Mouse (Mus musculus) mesoderm, embryonic 11.5 days (tissue): ENCODE measurements at regions not wholly inside any gene's neighbourhood (a gene's known extent, or its start where the extent isn't known, plus 50 kb on each side); places are given as distances from the start of the nearest gene placed in this dataset.
A peak's percentile ranks its signal among the peaks of the same experiment; 100 is the strongest.

Source experiments
- DNase-seq: peaks from one replicate; pipeline ENCODE4 v3.0.0-alpha.2; 2012; ENCODE audit warnings: low read depth, low spot score

GRCm38 (mm10) chr5:125843259-125843658, 311.7 kb downstream of the Tmem132b start:
- DNase-seq: no peak

DNA sequence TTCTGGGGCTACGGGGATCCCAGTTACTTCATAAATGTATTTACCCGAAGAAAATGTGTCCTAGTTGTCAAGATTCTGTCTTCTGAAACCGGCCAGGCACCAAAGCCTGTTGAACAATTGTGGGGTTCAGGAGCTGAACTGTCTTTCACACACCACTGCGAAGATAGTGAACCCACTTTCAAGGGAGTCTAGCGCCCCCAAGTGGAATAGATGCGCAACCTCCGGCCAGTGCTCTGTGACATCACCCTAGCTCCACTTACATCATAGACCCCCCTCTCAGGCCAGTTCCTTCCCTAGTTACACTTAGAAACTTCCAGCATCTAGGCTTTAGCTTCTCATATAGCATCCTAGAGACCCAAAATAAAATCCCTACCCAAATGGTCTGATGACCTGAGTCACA, 318.1 kb downstream of the Tmem132b start:
- DNase-seq: no peak

GRCm38 (mm10) chr5:125876296-125876695, 344.7 kb downstream of the Tmem132b start:
- DNase-seq: no peak

GRCm38 (mm10) chr5:125888840-125889239, 357.3 kb downstream of the Tmem132b start:
- DNase-seq: no peak

- no peak for DNase-seq
These were observed 362.3 kb downstream of the Tmem132b start for GRCm38 (mm10) chr5:125893864-125894263.

GRCm38 (mm10) chr5:125902038-125902437, 370.5 kb downstream of the Tmem132b start:
- no peak for DNase-seq

DNA sequence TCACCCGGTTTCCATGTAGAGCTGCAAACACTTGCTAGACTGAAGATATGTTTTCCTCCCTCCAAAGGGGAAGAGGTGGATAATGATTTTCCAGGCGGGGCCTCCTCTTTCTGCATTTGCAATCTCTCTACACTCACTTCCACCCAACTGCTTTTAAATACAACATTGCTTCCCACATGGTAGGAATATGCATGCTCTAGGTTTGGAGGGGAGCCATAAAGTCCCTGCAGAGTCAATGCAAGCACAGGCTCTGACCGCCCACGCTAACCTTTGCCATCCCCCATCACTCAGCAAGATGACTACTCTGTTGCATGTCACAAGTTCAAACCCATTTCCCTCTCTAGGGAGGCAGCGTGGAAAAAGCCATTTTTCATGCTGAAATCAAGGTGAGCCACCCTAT, 372.9 kb downstream of the Tmem132b start:
- peak; percentile 24 for DNase-seq

- no peak for DNase-seq
These were observed 375.8 kb downstream of the Tmem132b start for GRCm38 (mm10) chr5:125907332-125907731.

DNA sequence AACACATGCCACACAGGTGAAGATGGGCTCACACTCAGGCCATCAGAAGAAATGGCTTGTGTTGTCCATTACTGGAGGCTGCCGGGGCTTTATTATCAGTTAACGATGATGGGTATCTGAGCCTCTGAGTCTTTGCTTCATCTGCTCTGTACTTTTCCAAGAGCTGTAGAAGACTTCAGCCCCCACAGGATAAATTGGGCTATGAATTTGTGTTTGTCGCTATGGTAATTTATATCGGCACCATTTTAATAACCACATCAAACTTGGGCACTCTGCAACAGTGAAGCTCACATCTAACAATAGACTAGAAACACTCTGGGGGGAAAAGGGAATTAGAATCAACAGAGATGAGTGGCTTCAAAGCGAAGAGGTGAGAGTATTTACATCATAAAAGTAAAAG, 376.3 kb downstream of the Tmem132b start:
- DNase-seq: no peak

GRCm38 (mm10) chr5:125915857-125916256, 384.3 kb downstream of the Tmem132b start:
- DNase-seq: no peak

GRCm38 (mm10) chr5:125920965-125921364, 389.4 kb downstream of the Tmem132b start:
- no peak for DNase-seq

- no peak for DNase-seq
These were observed 394.4 kb downstream of the Tmem132b start for GRCm38 (mm10) chr5:125925856-125926497.

DNA sequence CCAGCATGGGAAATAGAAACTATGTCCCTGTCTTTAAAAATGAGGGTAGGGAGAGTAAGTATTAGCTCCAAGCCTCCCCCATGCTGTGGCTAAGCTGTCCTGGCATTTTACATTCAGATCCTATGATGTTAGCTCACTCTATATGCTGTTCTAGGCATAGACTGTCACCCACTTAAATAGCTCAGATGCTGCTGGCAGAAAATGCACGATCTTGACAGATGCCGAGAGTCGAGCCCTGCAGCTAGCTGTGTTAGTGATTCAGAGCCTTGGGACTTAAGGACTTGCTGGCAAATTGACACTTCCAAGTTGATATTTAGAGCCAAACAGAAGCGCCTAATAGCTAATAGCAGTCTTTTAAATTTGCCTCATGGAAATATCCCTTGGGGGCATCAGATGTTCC, 399.9 kb downstream of the Tmem132b start:
- DNase-seq: no peak

GRCm38 (mm10) chr5:125939416-125939815, 407.8 kb downstream of the Tmem132b start:
- no peak for DNase-seq

- no peak for DNase-seq
These were observed 415.2 kb downstream of the Tmem132b start for GRCm38 (mm10) chr5:125946729-125947128.

DNA sequence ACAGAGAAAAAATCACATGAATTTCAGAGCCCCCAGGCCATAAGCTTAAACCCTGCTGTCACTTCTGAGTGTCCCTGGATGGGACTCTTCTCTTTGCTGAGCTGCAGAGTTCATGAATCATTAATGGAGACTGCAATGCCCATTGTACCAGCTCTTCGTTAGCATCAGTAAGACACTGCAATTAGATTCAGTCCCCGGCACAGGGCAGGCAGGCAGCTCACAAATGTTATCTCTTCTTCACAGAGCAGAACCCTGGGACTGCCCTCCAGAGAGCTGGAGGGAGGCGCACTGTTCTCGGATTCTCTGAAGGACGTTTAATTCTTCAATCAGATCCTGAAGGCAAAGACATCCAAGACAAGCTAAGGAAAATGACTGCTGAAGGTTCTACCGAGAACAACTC, 420.1 kb downstream of the Tmem132b start:
- DNase-seq: no peak

DNA sequence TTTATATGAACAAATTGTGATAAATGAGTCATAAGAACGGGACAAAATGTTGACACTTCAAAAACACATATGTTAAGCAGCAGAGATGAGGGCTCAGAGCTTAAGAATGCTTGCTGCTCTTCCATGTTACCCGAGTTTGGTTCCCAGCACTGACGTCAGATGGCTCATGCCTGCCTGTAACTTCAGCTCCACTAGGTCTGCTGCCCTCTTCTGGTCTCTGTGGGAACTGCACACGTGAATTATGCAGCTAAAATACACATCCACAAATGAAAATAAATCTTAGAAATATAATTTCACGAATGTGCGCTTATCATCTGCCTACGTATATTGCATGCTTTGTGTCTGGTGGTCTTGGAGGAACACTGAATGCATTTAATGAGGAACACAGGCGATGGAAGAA, 432.5 kb downstream of the Tmem132b start:
- peak; percentile 33 for DNase-seq

- no peak for DNase-seq
These were observed 436.6 kb downstream of the Tmem132b start for GRCm38 (mm10) chr5:125968151-125968550.

DNA sequence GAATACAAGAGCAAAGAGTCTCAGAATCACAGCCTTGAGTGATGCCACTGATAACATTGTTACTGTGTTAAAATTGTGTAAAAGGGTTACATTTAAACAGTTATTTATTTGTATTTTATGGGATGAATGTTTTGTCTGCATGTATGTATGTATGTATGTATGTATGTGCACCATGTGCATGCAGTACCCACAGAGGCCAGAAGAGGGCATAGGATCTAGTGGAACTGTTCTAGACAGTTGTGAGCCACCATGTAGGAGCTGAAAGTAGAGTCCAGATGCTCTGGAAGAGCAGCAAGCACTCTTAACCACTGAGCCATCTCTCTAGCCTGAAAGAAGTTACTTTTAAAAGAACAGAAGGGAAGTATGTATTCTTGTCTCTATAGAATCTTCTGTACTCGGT, 442.5 kb downstream of the Tmem132b start:
- DNase-seq: no peak

- no peak for DNase-seq
These were observed 448.2 kb downstream of the Tmem132b start for GRCm38 (mm10) chr5:125979801-125980200.

DNA sequence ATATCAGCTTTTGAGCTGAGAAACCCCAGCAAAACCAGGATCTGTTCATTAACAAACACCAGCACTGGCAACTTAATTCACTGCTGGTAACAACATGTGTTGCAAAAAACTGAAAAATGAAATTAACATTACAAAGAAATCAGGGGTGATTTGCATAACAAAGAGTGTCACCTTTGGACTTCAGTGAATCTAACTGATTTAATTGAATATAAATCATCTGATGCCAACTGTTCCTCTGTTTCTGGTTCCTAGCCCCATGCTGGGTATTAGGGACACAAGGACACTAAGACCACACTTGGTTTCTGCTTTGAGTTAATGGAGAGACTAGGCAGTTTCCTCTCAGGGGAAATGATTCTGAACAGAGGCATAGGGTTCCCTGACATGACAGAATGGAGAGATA, 453.8 kb downstream of the Tmem132b start:
- DNase-seq: no peak

- DNase-seq: no peak
These were observed 465.6 kb downstream of the Tmem132b start for GRCm38 (mm10) chr5:125997173-125997572.

- no peak for DNase-seq
These were observed 476.3 kb downstream of the Tmem132b start for GRCm38 (mm10) chr5:126007871-126008270.

- no peak for DNase-seq
These were observed 476.7 kb downstream of the Tmem132b start for GRCm38 (mm10) chr5:126008321-126008720.
